Mouse (Mus musculus) heart, adult 2 months (tissue): ENCODE data around the gene Dse. TPM values are rescaled to one million over a fixed set of nuclear protein-coding genes. Genes with fewer than 3 reads are reported as not detected.

Experiments used
- DNase-seq, 2 experiments: peaks; one replicate each; pipeline ENCODE4 v3.0.0; 2021
- H3K27ac ChIP-seq: fragments of 200-600 bp; 2 replicates; pipeline ENCODE4 v1.8.1; 2022
- H3K27me3 ChIP-seq: fragments of 200-500 bp; 2 replicates; pipeline ENCODE4 v1.6.1; 2012; ENCODE audit warnings: mild to moderate bottlenecking, low read length, inconsistent platforms, mixed read lengths; ENCODE audit not compliant: control insufficient read depth, insufficient read depth
- H3K36me3 ChIP-seq: fragments of 200-500 bp; 2 replicates; pipeline ENCODE4 v1.6.1; 2012; ENCODE audit warnings: low read length, inconsistent platforms; ENCODE audit not compliant: control insufficient read depth, insufficient read depth
- H3K4me1 ChIP-seq: fragments of 200-500 bp; 2 replicates; pipeline ENCODE4 v1.6.1; 2011; ENCODE audit warnings: low read length; ENCODE audit not compliant: control insufficient read depth, insufficient read depth
- H3K4me3 ChIP-seq: fragments of 200-600 bp; 2 replicates; pipeline ENCODE4 v1.8.1; 2022
- H3K79me2 ChIP-seq: fragments of 200-500 bp; replicated peaks from 2 replicates; pipeline ENCODE4 v1.6.1; 2012; ENCODE audit warnings: mild to moderate bottlenecking, inconsistent platforms, low read length, moderate library complexity, mixed read lengths; ENCODE audit not compliant: control insufficient read depth, insufficient read depth
- H3K9ac ChIP-seq: fragments of 200-500 bp; 2 replicates; pipeline ENCODE4 v1.6.1; 2012; ENCODE audit warnings: low read depth, mild to moderate bottlenecking, control low read depth, inconsistent platforms, low read length, mixed read lengths
- CTCF ChIP-seq: fragments of 200-600 bp; IDR thresholded peaks from 2 replicates; pipeline ENCODE4 v1.8.1; 2022; ENCODE audit warnings: antibody characterized with exemption, mild to moderate bottlenecking, moderate library complexity
- EP300 ChIP-seq: fragments of 200-500 bp; IDR thresholded peaks from 2 replicates; pipeline ENCODE4 v1.6.1; 2011; ENCODE audit warnings: low read depth, low read length, control low read depth; ENCODE audit not compliant: insufficient read depth
- POLR2A ChIP-seq: fragments of 200-500 bp; IDR thresholded peaks from 2 replicates; pipeline ENCODE4 v1.6.1; 2011; ENCODE audit warnings: mild to moderate bottlenecking, low read depth, low read length, control low read depth; ENCODE audit not compliant: insufficient read depth
- WGBS: fragments of 180-500 bp; shearing (Covaris S2); methylation state at CpG from one replicate; pipeline ENCODE4 v1.1.7; 2018; 5-methylcytosine and 5-hydroxymethylcytosine counted together
- intact Hi-C: fragments of 180-260 bp; cut with DNase I; formaldehyde crosslinking; loops from one replicate; pipeline ENCODE4 v1.15.1; 2025
- polyA plus RNA-seq: library from polyadenylated mRNA; depleted of rRNA; stranded (reverse); fragments of >200 nt; gene quantifications from 2 replicates; pipeline ENCODE4 v1.2.3, GENCODE M21; 2012
- total RNA-seq, 2 experiments: library from RNA; stranded (reverse); gene quantifications; 2 replicates each; pipeline ENCODE4 v1.2.3; 2021

Dse gene
- total and polyA plus RNA-seq, 3 experiments: 3.2 to 5.0 (median 4.3) TPM

GRCm38 (mm10) chr10:34155796-34156554 is 51.5 kb downstream of the Dse start:
- Histone ChIP-seq H3K36me3 (no peaks in the 10 kb centered on the region), H3K4me1 (no peaks in the 10 kb centered on the region), H3K9ac (no peak overlapping the region), H3K4me3 (no peak overlapping the region), H3K27me3 (no peaks in the 10 kb centered on the region), H3K79me2 (no peaks in the 10 kb centered on the region; the same call in 1 of the 2 replicates), H3K27ac (no peak overlapping the region)
- no peak for DNase-seq
- 92% methylated on average over 12 of the region's 12 CpGs for WGBS
- intact Hi-C loops: no loop called here
- TF ChIP-seq EP300 (no peak), POLR2A (no peak), CTCF (no peak)

DNA sequence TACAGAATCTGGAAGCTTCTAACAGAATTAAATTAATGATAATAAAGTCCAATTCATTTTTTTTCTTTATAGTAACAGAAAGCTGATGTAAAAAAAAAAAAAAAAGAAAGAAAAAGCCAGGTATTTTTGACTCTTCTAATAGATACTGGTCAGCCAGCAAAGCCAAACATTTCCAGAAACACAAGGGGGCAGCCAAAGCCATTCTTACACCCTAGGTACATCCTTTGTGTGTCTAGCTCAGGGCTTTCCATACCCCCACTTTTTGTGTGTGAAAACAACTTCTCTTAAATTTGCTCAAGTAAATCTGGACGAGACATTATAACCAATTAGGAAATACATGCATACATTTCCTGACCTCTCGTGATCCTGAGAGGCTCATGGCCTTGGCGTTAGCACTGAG is 55.7 kb downstream of the Dse start:
- H3K27ac ChIP-seq: no peak overlapping the region
- TF ChIP-seq EP300 (no peak), CTCF (peak; percentile 57), POLR2A (no peak)
- intact Hi-C loops: loop anchor here (2.0 kb wide), 2 partner anchors 129 to 175 kb away; no protein-coding TSS in a partner anchor

DNA sequence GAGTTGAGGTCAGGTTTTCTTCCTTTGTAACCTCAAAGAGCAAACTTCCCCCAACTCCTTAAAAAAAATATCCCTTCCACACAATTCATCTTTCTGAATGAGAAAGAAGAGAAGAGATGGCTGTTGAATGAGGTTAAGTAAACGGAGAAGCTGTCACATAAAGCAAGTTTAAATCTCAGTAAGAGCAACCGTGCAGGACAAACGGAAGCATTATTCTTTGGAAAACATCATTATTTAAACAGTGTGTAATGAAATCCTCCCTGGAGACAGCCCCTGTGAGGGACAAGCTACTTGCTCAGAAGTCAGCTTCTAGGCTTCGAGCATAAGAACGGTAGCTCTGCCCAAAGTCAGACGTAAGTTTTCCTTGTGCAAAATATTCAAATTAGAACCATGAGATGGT is 57.1 kb downstream of the Dse start:
- H3K4me1 ChIP-seq: no peaks in the 10 kb centered on the region
- H3K36me3 ChIP-seq: no peaks in the 10 kb centered on the region
- no peak overlapping the region for H3K9ac ChIP-seq
- TF ChIP-seq CTCF (no peak), EP300 (no peak), POLR2A (no peak)
- no peaks in the 10 kb centered on the region for H3K27me3 ChIP-seq
- DNase-seq: no peak
- no peaks in the 10 kb centered on the region for H3K79me2 ChIP-seq
- WGBS: 60% methylated on average over 6 of the region's 6 CpGs
- H3K4me3 ChIP-seq: no peak overlapping the region
- H3K27ac ChIP-seq: no peak overlapping the region
- intact Hi-C loops: loop anchor here (2.0 kb wide), 1 partner anchor 176 kb away; no protein-coding TSS in a partner anchor

More for the DNA sequence above, 55.7 kb downstream of the Dse start:
- 73% methylated on average over 3 of the region's 3 CpGs for WGBS
- H3K4me3 ChIP-seq: no peak overlapping the region
- H3K79me2 ChIP-seq: no peaks in the 10 kb centered on the region
- H3K4me1 ChIP-seq: no peaks in the 10 kb centered on the region
- DNase-seq: no peak
- no peaks in the 10 kb centered on the region for H3K27me3 ChIP-seq
- no peaks in the 10 kb centered on the region for H3K36me3 ChIP-seq
- no peak overlapping the region for H3K9ac ChIP-seq

- TF ChIP-seq EP300 (no peak), POLR2A (no peak), CTCF (no peak)
- Histone ChIP-seq H3K4me1 (no peaks in the 10 kb centered on the region), H3K27me3 (no peaks in the 10 kb centered on the region), H3K4me3 (no peak overlapping the region), H3K27ac (no peak overlapping the region), H3K79me2 (no peaks in the 10 kb centered on the region), H3K36me3 (no peaks in the 10 kb centered on the region), H3K9ac (no peak overlapping the region)
- no peak for DNase-seq
- 67% methylated on average over 3 of the region's 3 CpGs for WGBS
- intact Hi-C loops: loop anchor here (2.0 kb wide), 1 partner anchor 177 kb away; no protein-coding TSS in a partner anchor
Observed at GRCm38 (mm10) chr10:34149772-34150171, 57.7 kb downstream of the Dse start.

- no peak overlapping the region for H3K4me3 ChIP-seq
- intact Hi-C loops: no loop called here
- H3K79me2 ChIP-seq: no peaks in the 10 kb centered on the region
- H3K27ac ChIP-seq: no peak overlapping the region
- DNase-seq: no peak
- no peaks in the 10 kb centered on the region for H3K36me3 ChIP-seq
- no peak overlapping the region for H3K9ac ChIP-seq
- WGBS: 47% methylated on average over 2 of the region's 2 CpGs
- H3K27me3 ChIP-seq: no peaks in the 10 kb centered on the region
- H3K4me1 ChIP-seq: no peaks in the 10 kb centered on the region
- TF ChIP-seq EP300: no peak
- TF ChIP-seq POLR2A: no peak
- TF ChIP-seq CTCF: no peak
Observed at GRCm38 (mm10) chr10:34141693-34142092, 65.8 kb downstream of the Dse start.

DNA sequence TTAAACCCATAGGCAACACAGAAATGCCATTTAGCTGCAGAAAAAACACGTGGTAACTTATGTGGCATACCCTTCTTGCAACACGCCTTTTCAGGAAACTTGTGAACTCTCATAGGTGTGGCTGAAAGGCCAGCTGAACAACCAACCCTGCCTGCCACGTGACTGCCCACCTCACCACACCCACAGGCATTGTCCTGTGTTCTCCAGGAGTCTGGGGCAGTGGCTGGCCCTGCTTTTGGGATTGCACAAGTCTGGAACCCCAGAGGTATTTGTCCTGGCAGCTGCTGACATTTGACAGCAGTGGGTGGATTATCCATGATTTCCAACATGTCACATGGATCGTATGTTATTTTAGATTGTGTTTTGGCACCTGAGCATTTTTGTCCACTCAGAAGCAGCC is 67.7 kb downstream of the Dse start:
- intact Hi-C loops: no loop called here
- no peaks in the 10 kb centered on the region for H3K79me2 ChIP-seq
- H3K36me3 ChIP-seq: no peaks in the 10 kb centered on the region
- 59% methylated on average over 4 of the region's 4 CpGs for WGBS
- TF ChIP-seq EP300 (no peak), POLR2A (no peak), CTCF (no peak)
- H3K4me1 ChIP-seq: no peaks in the 10 kb centered on the region
- no peak overlapping the region for H3K27ac ChIP-seq
- no peak overlapping the region for H3K9ac ChIP-seq
- H3K27me3 ChIP-seq: no peaks in the 10 kb centered on the region
- no peak for DNase-seq
- no peak overlapping the region for H3K4me3 ChIP-seq
